Mouse (Mus musculus) ovary, adult 10 weeks (tissue): Measurements from ENCODE around the gene Trim42. TPM values are rescaled to one million over a fixed set of nuclear protein-coding genes. Genes with fewer than 3 reads are reported as not detected.

Source experiments
- polyA plus RNA-seq: library from polyadenylated mRNA; stranded (reverse); fragments of 350-450 nt; fragmentation: Illumina TruSeq; extraction: RNeasy Lipid Tissue Mini Kit (QIAGEN cat#74804); gene quantifications from one replicate; pipeline ENCODE4 v1.2.3, GENCODE M21; 2014

Trim42 gene
- polyA plus RNA-seq, result not detected

DNA sequence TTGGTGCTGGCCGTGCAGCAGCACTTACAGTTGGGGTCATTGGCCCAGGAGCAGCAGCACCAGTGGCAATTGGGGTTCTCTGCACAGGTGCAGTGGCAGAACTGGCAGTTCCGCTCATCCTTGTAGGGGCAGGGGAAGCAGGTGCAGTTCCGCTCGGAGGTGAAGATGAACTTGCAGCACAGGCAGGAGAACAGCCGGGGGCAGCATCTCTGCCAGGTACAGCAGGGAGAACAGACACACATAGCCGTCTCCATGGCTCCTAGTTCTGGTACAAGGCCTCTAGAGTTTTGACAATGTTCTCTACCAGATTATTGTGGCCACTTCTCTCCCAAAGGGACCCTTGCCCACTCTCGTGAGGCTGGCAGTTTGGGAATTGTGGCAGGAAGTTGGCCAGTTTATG is at the start of gene Trim42:
Gene Trim42, minus strand, starts transcription at position 368 of the 400 bp plus-strand sequence.

